Mouse (Mus musculus): ENCODE data around the gene Igsf11. TPM values are rescaled to one million over a fixed set of nuclear protein-coding genes. Genes with fewer than 3 reads are reported as not detected.

Gene Igsf11
- total and polyA plus RNA-seq, 3 experiments: not detected

DNA sequence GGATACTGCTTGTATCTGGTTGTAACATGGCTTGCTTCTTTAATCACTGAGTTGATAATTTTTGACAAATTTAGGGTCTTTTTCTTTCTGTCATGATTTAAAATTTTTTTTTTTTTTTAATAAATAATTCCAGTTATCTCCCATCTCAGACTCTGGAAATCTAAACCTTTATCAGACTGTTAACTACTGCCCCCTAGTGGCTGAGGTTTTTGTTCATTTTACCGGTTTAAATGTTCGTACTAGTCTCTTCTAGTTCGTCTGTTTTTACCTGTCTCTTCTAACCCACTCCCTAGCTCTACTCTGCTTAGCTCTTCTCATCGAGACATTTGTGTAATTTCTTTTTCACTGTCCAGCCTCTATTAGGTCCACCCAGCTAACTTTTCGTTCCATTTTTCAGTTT is 170.1 kb downstream of the Igsf11 start:
- peak; percentile 16 for DNase-seq (ENCODE audit: low read depth, low spot score)
- no peaks in the 10 kb centered on the region for H3K27me3 ChIP-seq (ENCODE audit: control insufficient read depth in 1 of 2, insufficient read depth in 2 of 2, low read length in 2 of 2)
- TF ChIP-seq KAT2A (conservative IDR thresholded peaks at IDR 0.05; ENCODE audit: low read depth, low read length): no peak
- TF ChIP-seq TAL1 (IDR thresholded peaks at IDR 0.05; ENCODE audit: low read length): no peak
- TF ChIP-seq MYC (IDR thresholded peaks at IDR 0.05; ENCODE audit: low read depth, low read length): no peak
- no peak for TF ChIP-seq MAFK (IDR thresholded peaks at IDR 0.05; ENCODE audit: borderline replicate concordance, low read depth, low read length)
- peak in 1 of 3 experiments; percentile 37; a peak in 2 of 6 replicates for TF ChIP-seq CTCF (IDR thresholded peaks at IDR 0.05 in 2 of 3, conservative IDR thresholded peaks at IDR 0.05 in 1 of 3; ENCODE audit: control insufficient read depth in 1 of 3, insufficient read depth in 1 of 3, low read depth in 2 of 3, low read length in 3 of 3, poor library complexity in 1 of 3, severe bottlenecking in 1 of 3)
- no peak for TF ChIP-seq POLR2AphosphoS2 (IDR thresholded peaks at IDR 0.05; ENCODE audit: low read length)
- H3K79me2 ChIP-seq (ENCODE audit: control insufficient read depth, insufficient read depth, low read length, poor library complexity): no peaks in the 10 kb centered on the region
- no peaks in the 10 kb centered on the region for H3K36me3 ChIP-seq (ENCODE audit: control insufficient read depth in 1 of 2, insufficient read depth in 2 of 2, low read length in 2 of 2)
- no peaks in the 10 kb centered on the region for H3K4me1 ChIP-seq (ENCODE audit: control insufficient read depth in 1 of 2, insufficient read depth in 2 of 2, low read length in 2 of 2)
- H3K9me3 ChIP-seq (replicated peaks; ENCODE audit: insufficient read depth, low read length): no peaks in the 10 kb centered on the region
- no peak overlapping the region for H3K4me3 ChIP-seq (ENCODE audit: control insufficient read depth in 1 of 2, insufficient read depth in 1 of 2, low read depth in 2 of 2, low read length in 2 of 2)
- H3K27ac ChIP-seq (ENCODE audit: control insufficient read depth, low read depth, low read length): no peak overlapping the region
- no peak overlapping the region for H3K9ac ChIP-seq (ENCODE audit: control insufficient read depth, low read depth, low read length, poor library complexity, severe bottlenecking)

DNA sequence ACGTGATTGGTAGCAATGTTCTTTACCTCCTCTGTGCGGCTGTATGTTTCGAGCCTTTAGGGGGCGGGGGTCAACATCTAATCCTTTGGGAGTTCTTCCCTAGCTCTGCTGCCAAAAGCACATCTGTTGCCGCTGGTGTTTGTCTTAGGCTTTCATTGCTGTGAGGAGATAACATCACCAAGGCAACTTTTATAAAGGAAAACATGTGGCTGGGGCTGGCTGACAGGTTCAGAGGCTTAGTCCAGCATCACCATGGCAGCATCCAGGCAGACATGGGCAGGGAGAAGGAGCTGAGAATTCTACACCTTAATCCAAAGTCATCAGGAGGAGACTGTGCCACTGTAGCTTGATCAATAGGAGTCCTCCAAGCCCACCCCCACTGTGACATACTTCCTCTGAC is 173.1 kb downstream of the Igsf11 start:
- TF ChIP-seq RCOR1 (IDR thresholded peaks at IDR 0.05; ENCODE audit: low read depth, low read length) (no peak), NELFE (IDR thresholded peaks at IDR 0.05; ENCODE audit: low read depth, low read length) (no peak), ZMIZ1 (IDR thresholded peaks at IDR 0.05; ENCODE audit: low read depth, low read length) (no peak), CTCF (IDR thresholded peaks at IDR 0.05 in 2 of 3, conservative IDR thresholded peaks at IDR 0.05 in 1 of 3; ENCODE audit: control insufficient read depth in 1 of 3, insufficient read depth in 1 of 3, low read depth in 2 of 3, low read length in 3 of 3, poor library complexity in 1 of 3, severe bottlenecking in 1 of 3) (no peak), NRF1 (IDR thresholded peaks at IDR 0.05; ENCODE audit: insufficient read depth, low read depth, low read length, poor library complexity, severe bottlenecking) (no peak), GATA1 (IDR thresholded peaks at IDR 0.05; ENCODE audit: low read depth, low read length) (no peak), CHD1 (IDR thresholded peaks at IDR 0.05; ENCODE audit: low read depth, low read length) (no peak), TCF12 (IDR thresholded peaks at IDR 0.05; ENCODE audit: low read depth, low read length) (no peak), ETS1 (IDR thresholded peaks at IDR 0.05; ENCODE audit: low read depth, low read length) (no peak), POLR2AphosphoS5 (IDR thresholded peaks at IDR 0.05; ENCODE audit: borderline replicate concordance, low read depth, low read length) (no peak), MAFK (IDR thresholded peaks at IDR 0.05; ENCODE audit: borderline replicate concordance, low read depth, low read length) (no peak), CHD2 (IDR thresholded peaks at IDR 0.05; ENCODE audit: low read length) (no peak)
- Histone ChIP-seq H3K9ac (ENCODE audit: control insufficient read depth, low read depth, low read length, poor library complexity, severe bottlenecking) (no peak overlapping the region), H3K9me3 (replicated peaks; ENCODE audit: insufficient read depth, low read length) (no peaks in the 10 kb centered on the region), H3K4me3 (ENCODE audit: control insufficient read depth in 1 of 2, insufficient read depth in 1 of 2, low read depth in 2 of 2, low read length in 2 of 2) (no peak overlapping the region), H3K4me1 (ENCODE audit: control insufficient read depth in 1 of 2, insufficient read depth in 2 of 2, low read length in 2 of 2) (no peaks in the 10 kb centered on the region), H3K27ac (ENCODE audit: control insufficient read depth, low read depth, low read length) (no peak overlapping the region), H3K27me3 (ENCODE audit: control insufficient read depth in 1 of 2, insufficient read depth in 2 of 2, low read length in 2 of 2) (no peaks in the 10 kb centered on the region), H3K36me3 (ENCODE audit: control insufficient read depth in 1 of 2, insufficient read depth in 2 of 2, low read length in 2 of 2) (no peaks in the 10 kb centered on the region), H3K79me2 (ENCODE audit: control insufficient read depth, insufficient read depth, low read length, poor library complexity) (no peaks in the 10 kb centered on the region)
- no peak for DNase-seq (ENCODE audit: low read depth, low spot score)
